Mouse (Mus musculus) gastrocnemius, adult 18-20 months (tissue): ENCODE results near the gene Myo16. TPM values are rescaled to one million over a fixed set of nuclear protein-coding genes. Genes with fewer than 3 reads are reported as not detected.
A peak's percentile ranks its signal among the peaks of the same experiment; 100 is the strongest.

Experiments
- DNase-seq: peaks from one replicate; pipeline ENCODE4 v3.0.0; 2021; ENCODE audit warnings: low spot score
- total RNA-seq, 2 experiments: library from RNA; stranded (reverse); gene quantifications; 2 replicates each; pipeline ENCODE4 v1.2.3; 2021

Gene Myo16
- total RNA-seq, 2 experiments from 2014 or later, result 0.12 to 0.21 TPM

GRCm38 (mm10) chr8:10300797-10301196 is 147.1 kb downstream of the Myo16 start:
- DNase-seq, result no peak

GRCm38 (mm10) chr8:10303061-10303460 is 149.3 kb downstream of the Myo16 start:
- no peak for DNase-seq

DNA sequence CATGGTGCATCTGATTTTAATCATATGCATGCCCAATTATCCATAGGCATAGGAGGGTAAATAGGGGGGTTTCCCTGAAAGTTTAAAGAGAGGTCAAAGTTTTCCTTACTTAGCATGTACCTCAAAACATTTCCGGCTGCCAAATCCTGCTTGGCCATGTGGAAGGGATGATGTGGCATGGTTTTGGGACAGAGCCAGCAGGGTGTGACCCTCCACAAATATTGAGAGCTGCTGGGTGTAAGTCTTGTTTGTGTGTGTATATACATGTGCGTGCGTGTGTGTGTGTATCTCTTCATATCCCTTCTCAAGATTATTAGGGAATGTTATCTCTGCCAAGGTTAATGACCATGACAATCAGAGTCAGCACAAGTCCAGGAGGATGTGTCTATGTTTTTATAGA is 150.3 kb downstream of the Myo16 start:
- DNase-seq, result no peak

DNA sequence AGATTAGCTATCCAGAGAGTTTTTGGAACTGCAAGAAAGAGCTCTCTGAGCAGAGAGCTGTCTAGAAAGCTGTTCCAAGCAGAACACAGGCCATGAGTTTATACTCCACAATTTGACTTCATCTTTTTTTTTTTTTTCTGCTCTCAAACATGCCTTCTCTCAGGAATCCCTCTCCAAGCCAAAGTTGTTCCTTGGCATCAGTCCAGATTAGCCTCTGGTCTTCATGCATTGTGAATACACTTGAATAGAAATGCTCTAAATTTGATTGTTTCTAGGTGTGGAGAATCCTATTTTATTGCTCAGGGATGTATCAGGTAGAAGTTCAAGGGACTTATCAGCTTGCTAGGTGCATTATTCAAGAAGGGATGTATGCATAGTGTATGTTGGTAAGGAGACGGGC is 151.0 kb downstream of the Myo16 start:
- no peak for DNase-seq

GRCm38 (mm10) chr8:10307345-10307744 is 153.6 kb downstream of the Myo16 start:
- no peak for DNase-seq

GRCm38 (mm10) chr8:10307770-10308476 is 154.2 kb downstream of the Myo16 start:
- no peak for DNase-seq

DNA sequence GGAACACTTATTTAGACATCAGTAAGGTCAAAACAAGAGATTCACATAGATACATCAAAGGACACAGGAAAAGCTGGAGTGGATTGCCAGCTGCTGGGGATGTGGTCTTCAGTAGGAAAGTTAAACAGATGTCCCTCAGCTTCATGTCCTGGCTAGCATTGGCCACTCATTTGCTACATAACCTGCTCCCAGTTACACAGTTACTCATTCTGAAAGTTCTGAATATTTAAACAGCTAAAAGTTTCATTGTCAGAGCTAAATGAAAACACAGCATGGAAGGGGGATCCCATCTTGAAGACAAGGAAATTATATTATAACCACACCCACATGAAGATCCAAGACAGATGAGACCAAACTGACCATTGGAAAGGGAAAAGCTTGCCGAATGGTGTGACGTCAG is 156.8 kb downstream of the Myo16 start:
- no peak for DNase-seq

GRCm38 (mm10) chr8:10312316-10312715 is 158.6 kb downstream of the Myo16 start:
- DNase-seq, result no peak

DNA sequence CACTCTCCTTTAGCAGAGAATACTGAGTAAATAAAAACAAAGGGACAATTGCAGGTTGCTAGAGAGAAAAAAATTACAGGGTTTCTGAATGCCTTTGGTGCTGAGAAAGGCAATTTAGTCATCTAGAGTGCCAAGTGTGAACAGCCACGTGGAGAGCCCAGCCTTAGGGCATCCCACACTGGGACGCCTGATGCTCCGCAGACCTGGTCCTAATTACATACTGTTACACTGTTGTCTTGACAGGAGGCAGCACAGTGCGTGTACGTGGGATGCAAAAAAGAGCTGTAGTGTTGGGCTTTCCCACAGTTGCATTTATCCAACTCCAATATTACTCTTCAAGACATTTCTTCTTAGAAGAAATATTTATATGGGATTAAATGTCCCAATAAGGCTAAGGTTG is 162.5 kb downstream of the Myo16 start:
- no peak for DNase-seq

DNA sequence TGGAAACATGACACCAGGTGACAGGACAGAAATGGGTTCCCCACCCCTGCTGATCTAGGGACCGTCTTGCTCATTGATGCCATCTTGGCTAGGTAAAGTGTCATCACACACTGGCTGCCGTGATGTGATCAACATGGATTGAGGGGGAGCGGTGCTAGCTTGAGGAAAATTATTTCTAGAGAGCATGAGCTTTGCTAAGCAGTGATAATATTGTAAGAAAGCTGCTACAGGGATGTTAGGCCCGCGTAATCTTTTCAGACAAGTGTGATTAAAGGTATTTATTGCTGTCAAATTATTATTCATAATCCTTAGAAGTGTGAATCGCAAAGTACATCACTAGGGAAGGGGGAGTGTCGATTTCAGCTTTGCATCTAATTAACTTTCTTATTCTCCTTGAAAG is 164.4 kb downstream of the Myo16 start:
- no peak for DNase-seq

DNA sequence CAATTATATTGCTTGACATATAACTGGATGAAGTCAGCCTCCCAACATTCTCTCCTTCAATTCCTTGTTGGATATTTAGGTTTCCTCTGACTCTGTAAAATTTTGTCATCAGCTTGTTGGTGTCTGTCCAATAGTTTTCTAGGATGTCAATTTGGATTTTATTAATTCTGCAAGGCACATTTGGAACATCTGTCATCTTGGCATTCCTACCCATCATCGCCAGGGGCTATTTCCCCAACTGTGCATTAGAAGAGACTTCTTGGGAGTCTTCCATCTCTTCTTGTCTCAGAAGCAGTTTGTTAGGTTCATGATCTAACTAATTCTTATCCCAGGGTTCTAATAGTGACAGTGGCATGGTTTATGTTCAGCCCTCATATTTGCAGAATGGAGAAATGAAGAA is 196.7 kb downstream of the Myo16 start:
- DNase-seq, result no peak

DNA sequence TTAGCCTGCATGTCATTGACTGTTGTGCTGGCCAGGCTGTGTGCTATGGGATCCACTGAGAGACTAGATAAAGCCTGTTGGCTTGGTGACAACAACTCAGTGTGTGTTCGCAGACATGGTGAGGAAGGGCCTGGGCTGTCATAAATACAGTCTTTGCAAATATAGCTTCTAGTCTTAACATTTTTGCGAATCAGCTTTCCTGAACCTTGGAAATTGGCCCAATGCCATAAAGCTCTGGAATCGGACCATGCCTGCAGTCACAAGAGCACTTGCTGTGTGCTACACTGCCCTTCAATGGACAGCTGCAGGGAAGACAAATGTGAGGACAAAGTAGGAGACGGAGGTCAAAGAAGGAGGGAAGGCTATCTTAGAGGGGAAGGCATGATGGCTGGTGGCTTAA is 205.0 kb downstream of the Myo16 start:
- DNase-seq, result no peak

GRCm38 (mm10) chr8:10362949-10363348 is 209.2 kb downstream of the Myo16 start:
- no peak for DNase-seq

- no peak for DNase-seq
These were observed 210.1 kb downstream of the Myo16 start for GRCm38 (mm10) chr8:10363654-10364406.

DNA sequence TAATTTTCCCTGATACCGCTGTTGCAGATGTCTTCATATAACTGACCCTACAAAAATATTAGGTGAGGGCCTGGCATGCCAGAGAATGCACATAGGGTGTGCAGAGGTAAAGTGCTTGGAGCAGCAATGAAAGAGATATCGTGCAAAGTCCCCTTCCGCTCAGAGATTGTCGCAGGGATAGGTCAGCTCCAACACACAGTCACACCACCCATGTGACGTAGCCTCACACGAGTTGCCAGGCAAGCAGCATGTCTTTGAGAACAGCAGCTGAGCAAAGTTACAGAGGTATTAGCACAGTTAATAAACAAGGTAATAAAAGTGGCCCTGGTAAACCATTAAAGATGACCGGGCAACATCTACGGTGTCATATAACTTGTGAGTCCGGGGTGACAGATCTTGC is 212.4 kb downstream of the Myo16 start:
- DNase-seq, result no peak

GRCm38 (mm10) chr8:10372571-10372970 is 218.9 kb downstream of the Myo16 start:
- no peak for DNase-seq

GRCm38 (mm10) chr8:10387143-10387542 is 233.4 kb downstream of the Myo16 start:
- no peak for DNase-seq

- no peak for DNase-seq
These were observed 237.5 kb downstream of the Myo16 start for GRCm38 (mm10) chr8:10391096-10391683.

GRCm38 (mm10) chr8:10391913-10392312 is 238.2 kb downstream of the Myo16 start:
- DNase-seq, result no peak

- DNase-seq, result no peak
These were observed 240.8 kb downstream of the Myo16 start for GRCm38 (mm10) chr8:10394506-10394905.

GRCm38 (mm10) chr8:10395146-10395545 is 241.4 kb downstream of the Myo16 start:
- DNase-seq, result no peak

DNA sequence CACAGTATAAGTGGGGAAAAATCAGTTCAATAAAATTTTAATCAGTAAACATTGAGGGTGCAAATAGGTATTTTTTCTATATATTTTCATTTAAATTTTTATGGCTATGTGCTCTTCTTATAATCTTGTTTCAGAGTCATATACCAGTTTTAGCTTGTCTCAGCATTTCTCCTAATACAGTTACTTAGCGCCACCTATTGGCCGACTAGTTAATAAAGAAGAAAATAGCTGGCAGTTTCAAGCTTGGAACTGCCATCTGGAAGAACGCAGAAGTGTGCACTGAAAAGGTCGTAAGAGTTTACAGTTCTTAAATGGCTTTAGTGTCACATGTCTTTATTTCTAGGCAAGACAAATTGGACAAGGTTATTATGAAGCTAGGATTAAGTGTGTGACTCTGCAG is 248.9 kb downstream of the Myo16 start:
- DNase-seq, result peak; percentile 53

- DNase-seq, result peak; percentile 15
These were observed 251.8 kb downstream of the Myo16 start for GRCm38 (mm10) chr8:10405469-10405868.
